Mouse (Mus musculus): ENCODE results near the gene Rpl13. TPM values are rescaled to one million over a fixed set of nuclear protein-coding genes. Genes with fewer than 3 reads are reported as not detected.
A peak's percentile ranks its signal among the peaks of the same experiment; 100 is the strongest.

Gene Rpl13
- polyA plus RNA-seq, 1 experiment = 3,303 TPM

- 23% methylated on average over 2 of the region's 2 CpGs for WGBS
- Histone ChIP-seq H3K4me1 (replicated peaks; ENCODE audit: control insufficient read depth, insufficient read depth, low read length) (peaks cover 12% of the 10 kb centered on the region), H3K4me3 (ENCODE audit: control insufficient read depth, insufficient read depth, low read length) (no peak overlapping the region), H3K27ac (ENCODE audit: control insufficient read depth, insufficient read depth, low read length) (no peak overlapping the region), H3K27me3 (ENCODE audit: control insufficient read depth, insufficient read depth, low read length) (peaks cover 27% of the 10 kb centered on the region), H3K36me3 (ENCODE audit: control insufficient read depth, insufficient read depth, low read length) (no peaks in the 10 kb centered on the region)
- TF ChIP-seq CTCF (IDR thresholded peaks at IDR 0.05; ENCODE audit: borderline replicate concordance, control insufficient read depth, extremely low read depth, insufficient read depth, low read length, poor library complexity) = no peak
- no peak for TF ChIP-seq POLR2A (IDR thresholded peaks at IDR 0.05; ENCODE audit: control insufficient read depth, extremely low read depth, insufficient read depth, low read length, poor library complexity)
- DNase-seq = no peak
Measured at GRCm38 (mm10) chr8:123113908-123114469, 11.8 kb downstream of the Rpl13 start.

GRCm38 (mm10) chr8:123114644-123115043, 12.5 kb downstream of the Rpl13 start:
- TF ChIP-seq POLR2A (IDR thresholded peaks at IDR 0.05; ENCODE audit: control insufficient read depth, extremely low read depth, insufficient read depth, low read length, poor library complexity) (no peak), CTCF (IDR thresholded peaks at IDR 0.05; ENCODE audit: borderline replicate concordance, control insufficient read depth, extremely low read depth, insufficient read depth, low read length, poor library complexity) (no peak)
- H3K4me3 ChIP-seq (ENCODE audit: control insufficient read depth, insufficient read depth, low read length) = no peak overlapping the region

DNA sequence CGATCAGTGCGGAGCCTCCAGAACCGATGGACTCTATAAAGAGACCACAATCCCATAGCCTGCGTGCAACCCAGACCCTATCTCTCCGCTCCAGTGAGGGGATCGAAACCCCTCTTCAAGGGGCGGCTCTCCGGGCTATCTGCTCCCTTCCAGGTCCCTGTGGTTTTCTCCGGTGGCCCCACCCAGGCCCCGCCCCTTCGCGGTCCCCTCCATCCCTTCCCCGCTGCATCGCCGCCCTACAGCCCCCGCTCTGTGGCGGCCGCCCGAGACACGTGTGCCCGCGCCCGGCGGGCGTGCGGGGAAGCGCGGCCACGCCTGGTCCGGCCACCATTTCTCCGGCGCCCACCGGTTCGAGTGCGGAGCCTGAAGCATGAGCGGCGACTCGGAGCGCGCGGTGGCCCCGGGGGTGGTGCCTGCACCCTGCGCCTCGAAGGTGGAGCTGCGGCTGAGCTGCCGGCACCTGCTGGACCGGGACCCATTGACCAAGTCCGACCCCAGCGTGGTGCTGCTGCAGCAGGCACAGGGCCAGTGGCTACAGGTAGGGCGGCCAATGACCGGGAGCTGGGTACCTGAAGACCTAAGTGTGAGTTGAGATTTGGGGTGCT, 15.1 kb downstream of the Rpl13 start, which contains the start of gene Cpne7:
TSS of gene Cpne7 (plus strand) at position 248 of the 605 bp plus-strand sequence.
- DNase-seq = no peak

More at GRCm38 (mm10) chr8:123114644-123115043, 12.5 kb downstream of the Rpl13 start:
- Histone ChIP-seq H3K4me1 (replicated peaks; ENCODE audit: control insufficient read depth, insufficient read depth, low read length) (peaks cover 12% of the 10 kb centered on the region), H3K27me3 (ENCODE audit: control insufficient read depth, insufficient read depth, low read length) (peaks cover 27% of the 10 kb centered on the region), H3K27ac (ENCODE audit: control insufficient read depth, insufficient read depth, low read length) (no peak overlapping the region), H3K36me3 (ENCODE audit: control insufficient read depth, insufficient read depth, low read length) (no peaks in the 10 kb centered on the region)
- no peak for DNase-seq
- WGBS = 6% methylated on average over 3 of the region's 3 CpGs

DNA sequence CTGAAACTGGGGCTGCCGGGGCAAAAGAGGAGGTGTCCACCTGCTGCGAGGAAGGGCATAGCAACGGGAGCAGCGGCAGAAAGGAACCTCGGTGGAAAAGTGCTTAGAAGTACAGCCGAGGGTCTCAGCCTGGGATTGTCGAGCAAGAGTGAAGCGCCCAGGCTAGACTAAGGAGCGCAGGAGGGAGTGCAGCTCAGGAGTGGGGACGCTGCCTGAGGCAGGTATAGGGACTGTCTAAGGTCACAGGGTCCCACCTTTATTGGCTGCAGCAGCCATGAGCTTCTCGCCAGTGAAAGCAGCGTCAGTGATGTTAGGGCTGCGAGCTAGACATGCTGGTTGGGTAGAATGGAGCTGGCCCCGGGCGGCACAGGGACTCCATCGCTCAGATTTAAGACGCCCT, 15.6 kb downstream of the Rpl13 start:
- Histone ChIP-seq H3K27me3 (ENCODE audit: control insufficient read depth, insufficient read depth, low read length) (peaks cover 27% of the 10 kb centered on the region), H3K36me3 (ENCODE audit: control insufficient read depth, insufficient read depth, low read length) (no peaks in the 10 kb centered on the region), H3K4me3 (ENCODE audit: control insufficient read depth, insufficient read depth, low read length) (no peak overlapping the region), H3K27ac (ENCODE audit: control insufficient read depth, insufficient read depth, low read length) (no peak overlapping the region), H3K4me1 (replicated peaks; ENCODE audit: control insufficient read depth, insufficient read depth, low read length) (peaks cover 12% of the 10 kb centered on the region)
- 4% methylated on average over 17 of the region's 17 CpGs for WGBS
- no peak for DNase-seq
- no peak for TF ChIP-seq CTCF (IDR thresholded peaks at IDR 0.05; ENCODE audit: borderline replicate concordance, control insufficient read depth, extremely low read depth, insufficient read depth, low read length, poor library complexity)
- no peak for TF ChIP-seq POLR2A (IDR thresholded peaks at IDR 0.05; ENCODE audit: control insufficient read depth, extremely low read depth, insufficient read depth, low read length, poor library complexity)

More for the DNA sequence above, 15.1 kb downstream of the Rpl13 start, which contains the start of gene Cpne7:
- H3K27ac ChIP-seq (ENCODE audit: control insufficient read depth, insufficient read depth, low read length) = no peak within 1 kb of the TSS
- TF ChIP-seq POLR2A (IDR thresholded peaks at IDR 0.05; ENCODE audit: control insufficient read depth, extremely low read depth, insufficient read depth, low read length, poor library complexity) (no peak), CTCF (IDR thresholded peaks at IDR 0.05; ENCODE audit: borderline replicate concordance, control insufficient read depth, extremely low read depth, insufficient read depth, low read length, poor library complexity) (no peak)
- H3K27me3 ChIP-seq (ENCODE audit: control insufficient read depth, insufficient read depth, low read length) = peaks cover 27% of the 10 kb centered on the region
- H3K36me3 ChIP-seq (ENCODE audit: control insufficient read depth, insufficient read depth, low read length) = no peaks in the 10 kb centered on the region
- H3K4me1 ChIP-seq (replicated peaks; ENCODE audit: control insufficient read depth, insufficient read depth, low read length) = peaks cover 12% of the 10 kb centered on the region
- H3K4me3 ChIP-seq (ENCODE audit: control insufficient read depth, insufficient read depth, low read length) = peak within 1 kb of the TSS; percentile 23
- WGBS = 2% methylated on average over 50 of the region's 51 CpGs

GRCm38 (mm10) chr8:123122059-123122458, 19.9 kb downstream of the Rpl13 start:
- H3K36me3 ChIP-seq (ENCODE audit: control insufficient read depth, insufficient read depth, low read length) = no peaks in the 10 kb centered on the region
- no peak overlapping the region for H3K27ac ChIP-seq (ENCODE audit: control insufficient read depth, insufficient read depth, low read length)
- H3K4me3 ChIP-seq (ENCODE audit: control insufficient read depth, insufficient read depth, low read length) = no peak overlapping the region
- H3K27me3 ChIP-seq (ENCODE audit: control insufficient read depth, insufficient read depth, low read length) = peaks cover 15% of the 10 kb centered on the region; the same call in 1 of the 2 replicates
- WGBS = 72% methylated on average over 9 of the region's 9 CpGs
- TF ChIP-seq CTCF (IDR thresholded peaks at IDR 0.05; ENCODE audit: borderline replicate concordance, control insufficient read depth, extremely low read depth, insufficient read depth, low read length, poor library complexity) (no peak), POLR2A (IDR thresholded peaks at IDR 0.05; ENCODE audit: control insufficient read depth, extremely low read depth, insufficient read depth, low read length, poor library complexity) (no peak)
- DNase-seq = no peak
- peaks cover 5% of the 10 kb centered on the region for H3K4me1 ChIP-seq (replicated peaks; ENCODE audit: control insufficient read depth, insufficient read depth, low read length)

- no peak overlapping the region for H3K4me3 ChIP-seq (ENCODE audit: control insufficient read depth, insufficient read depth, low read length)
- TF ChIP-seq CTCF (IDR thresholded peaks at IDR 0.05; ENCODE audit: borderline replicate concordance, control insufficient read depth, extremely low read depth, insufficient read depth, low read length, poor library complexity) = no peak
- TF ChIP-seq POLR2A (IDR thresholded peaks at IDR 0.05; ENCODE audit: control insufficient read depth, extremely low read depth, insufficient read depth, low read length, poor library complexity) = no peak
- peaks cover 12% of the 10 kb centered on the region; the same call in 1 of the 2 replicates for H3K27me3 ChIP-seq (ENCODE audit: control insufficient read depth, insufficient read depth, low read length)
Measured at GRCm38 (mm10) chr8:123122670-123123069, 20.5 kb downstream of the Rpl13 start.

More at GRCm38 (mm10) chr8:123122670-123123069, 20.5 kb downstream of the Rpl13 start:
- Histone ChIP-seq H3K27ac (ENCODE audit: control insufficient read depth, insufficient read depth, low read length) (no peak overlapping the region), H3K4me1 (replicated peaks; ENCODE audit: control insufficient read depth, insufficient read depth, low read length) (no peaks in the 10 kb centered on the region; the same call in 1 of the 2 replicates), H3K36me3 (ENCODE audit: control insufficient read depth, insufficient read depth, low read length) (no peaks in the 10 kb centered on the region)
- DNase-seq = no peak
- 89% methylated on average over 5 of the region's 5 CpGs for WGBS

Measured in thymus, adult 2 months (tissue).